Mouse (Mus musculus) ES-Bruce4 (cell line): ENCODE measurements around the gene Inafm1. TPM values are rescaled to one million over a fixed set of nuclear protein-coding genes. Genes with fewer than 3 reads are reported as not detected.

Source experiments
- H3K27ac ChIP-seq: 2 replicates; pipeline ENCODE4 v1.5.1; 2012; ENCODE audit warnings: low read length, inconsistent platforms; ENCODE audit not compliant: insufficient read depth
- H3K27me3 ChIP-seq: 2 replicates; pipeline ENCODE4 v1.6.1; 2012; ENCODE audit warnings: mild to moderate bottlenecking, low read length, inconsistent platforms; ENCODE audit not compliant: control insufficient read depth, poor library complexity, insufficient read depth, severe bottlenecking
- H3K36me3 ChIP-seq: 2 replicates; pipeline ENCODE4 v1.6.1; 2012; ENCODE audit warnings: inconsistent platforms, mild to moderate bottlenecking, low read length, moderate library complexity; ENCODE audit not compliant: control insufficient read depth, poor library complexity, insufficient read depth, severe bottlenecking
- H3K4me1 ChIP-seq: one replicate; pipeline ENCODE4 v1.8.1; 2011; ENCODE audit warnings: low read length; ENCODE audit not compliant: control insufficient read depth, insufficient read depth
- H3K4me3 ChIP-seq: 2 replicates; pipeline ENCODE4 v1.5.1; 2011; ENCODE audit warnings: low read depth, mild to moderate bottlenecking, low read length
- H3K9ac ChIP-seq: 2 replicates; pipeline ENCODE4 v1.6.1; 2012; ENCODE audit warnings: low read depth, mild to moderate bottlenecking, inconsistent platforms; ENCODE audit not compliant: poor library complexity, severe bottlenecking
- H3K9me3 ChIP-seq: replicated peaks from 2 replicates; pipeline ENCODE4 v1.6.1; 2012; ENCODE audit warnings: mild to moderate bottlenecking, low read length, inconsistent platforms; ENCODE audit not compliant: control insufficient read depth, poor library complexity, insufficient read depth, severe bottlenecking
- CTCF ChIP-seq: IDR thresholded peaks from one replicate; pipeline ENCODE4 v1.8.1; 2011; ENCODE audit warnings: low read depth, low read length
- EP300 ChIP-seq: IDR thresholded peaks from 2 replicates; pipeline ENCODE4 v1.6.1; 2011; ENCODE audit warnings: low read depth, low read length; ENCODE audit not compliant: insufficient read depth
- POLR2A ChIP-seq: IDR thresholded peaks from one replicate; pipeline ENCODE4 v1.8.1; 2011; ENCODE audit warnings: low read length; ENCODE audit not compliant: insufficient read depth
- polyA plus RNA-seq: library from polyadenylated mRNA; stranded (reverse); fragments of >200 nt; gene quantifications from 2 replicates; pipeline ENCODE4 v1.2.4, GENCODE M21; 2011; ENCODE audit warnings: low read depth; ENCODE audit not compliant: missing spikeins, insufficient read depth, insufficient read length

Gene Inafm1
- 3.3 and 4.6 TPM in 2 replicates for polyA plus RNA-seq

- Histone ChIP-seq H3K36me3 (0 out of 2 replicates have a peak, but pooled peaks cover 3% of the 10 kb centered on the region), H3K4me3 (peak within 1 kb of the TSS; percentile 86), H3K27ac (0 out of 2 replicates have a peak within 1 kb of the TSS, but pooled peaks have one; percentile 30), H3K27me3 (no peaks in the 10 kb centered on the region), H3K4me1 (no peaks in the 10 kb centered on the region), H3K9me3 (no peaks in the 10 kb centered on the region), H3K9ac (peak within 1 kb of the TSS; percentile 61)
- TF ChIP-seq POLR2A = no peak
- no peak for TF ChIP-seq CTCF
- no peak for TF ChIP-seq EP300
Observed at GRCm38 (mm10) chr7:16273081-16273765, at the start of gene Inafm1. Gene Inafm1, minus strand, starts transcription at chr7:16273617.

GRCm38 (mm10) chr7:16320479-16320878 is 47.1 kb upstream of the Inafm1 start:
- Histone ChIP-seq H3K36me3 (peaks cover 28% of the 10 kb centered on the region), H3K4me1 (no peaks in the 10 kb centered on the region), H3K9me3 (no peaks in the 10 kb centered on the region), H3K4me3 (no peak overlapping the region), H3K27ac (no peak overlapping the region), H3K27me3 (no peaks in the 10 kb centered on the region), H3K9ac (no peak overlapping the region)
- TF ChIP-seq POLR2A = no peak
- TF ChIP-seq CTCF = no peak
- no peak for TF ChIP-seq EP300

GRCm38 (mm10) chr7:16319216-16319615 is 45.8 kb upstream of the Inafm1 start:
- Histone ChIP-seq H3K27ac (no peak overlapping the region), H3K27me3 (no peaks in the 10 kb centered on the region), H3K9ac (no peak overlapping the region), H3K9me3 (no peaks in the 10 kb centered on the region), H3K4me3 (no peak overlapping the region), H3K4me1 (no peaks in the 10 kb centered on the region), H3K36me3 (peaks cover 26% of the 10 kb centered on the region)
- TF ChIP-seq EP300 = no peak
- TF ChIP-seq CTCF = no peak
- TF ChIP-seq POLR2A = no peak

DNA sequence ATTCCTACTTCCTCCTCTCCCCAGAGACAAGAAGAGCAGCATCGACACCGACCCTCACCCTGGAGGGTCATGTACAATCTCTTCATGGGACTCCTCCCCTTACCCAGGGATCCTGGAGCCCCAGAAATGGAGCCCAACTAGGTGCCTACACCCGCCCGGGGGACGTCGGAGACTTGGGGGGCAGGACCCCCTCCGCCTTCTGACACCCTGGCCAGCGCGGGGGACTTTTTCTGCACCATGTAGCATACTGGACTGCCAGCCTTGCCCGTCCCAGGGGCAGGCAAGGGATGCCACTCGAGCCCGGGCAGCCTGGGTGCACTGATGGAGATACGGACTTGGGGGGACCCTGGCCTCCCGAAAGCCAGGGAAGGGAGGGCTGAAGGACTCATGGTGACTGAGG is 43.7 kb upstream of the Inafm1 start:
- no peaks in the 10 kb centered on the region for H3K4me1 ChIP-seq
- H3K36me3 ChIP-seq = peaks cover 26% of the 10 kb centered on the region
- no peak for TF ChIP-seq POLR2A
- TF ChIP-seq CTCF = no peak
- no peak for TF ChIP-seq EP300
- H3K27ac ChIP-seq = 0 out of 2 replicates have a peak overlapping the region, but pooled peaks have one; percentile 25
- no peaks in the 10 kb centered on the region for H3K9me3 ChIP-seq
- H3K4me3 ChIP-seq = no peak overlapping the region
- H3K27me3 ChIP-seq = no peaks in the 10 kb centered on the region
- peak overlapping the region; percentile 12; the same call in 1 of the 2 replicates for H3K9ac ChIP-seq

DNA sequence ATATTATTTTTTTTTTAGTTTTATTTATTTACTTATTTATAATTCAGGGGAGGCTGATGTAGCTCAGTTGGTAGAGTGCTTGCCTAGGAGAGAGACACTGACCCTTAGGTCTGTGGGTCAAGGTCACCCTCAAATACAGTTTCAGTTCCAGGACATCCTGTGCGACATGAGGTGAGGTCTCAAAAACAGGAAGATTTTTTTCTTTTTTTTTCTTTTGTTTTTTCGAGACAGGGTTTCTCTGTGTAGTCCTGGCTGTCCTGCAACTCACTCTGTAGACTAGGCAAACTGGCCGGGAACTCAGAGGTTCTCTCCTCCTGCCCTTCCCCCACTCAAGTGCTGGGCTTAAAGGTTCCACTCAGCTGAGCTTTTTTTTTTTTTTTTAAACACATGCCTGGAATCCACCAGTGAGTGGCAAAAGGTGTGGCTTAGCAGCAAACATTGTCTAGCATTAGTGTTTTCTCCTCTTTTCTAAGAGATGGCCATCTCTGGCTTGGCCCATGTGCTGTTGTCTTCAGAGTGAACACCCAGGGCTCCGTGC is 41.9 kb upstream of the Inafm1 start:
- Histone ChIP-seq H3K36me3 (peaks cover 26% of the 10 kb centered on the region), H3K9me3 (no peaks in the 10 kb centered on the region), H3K4me1 (no peaks in the 10 kb centered on the region), H3K4me3 (no peak overlapping the region), H3K9ac (no peak overlapping the region), H3K27ac (no peak overlapping the region), H3K27me3 (no peaks in the 10 kb centered on the region)
- TF ChIP-seq EP300 = no peak
- no peak for TF ChIP-seq POLR2A
- no peak for TF ChIP-seq CTCF

GRCm38 (mm10) chr7:16314221-16314775 is 40.9 kb upstream of the Inafm1 start:
- Histone ChIP-seq H3K4me1 (no peaks in the 10 kb centered on the region), H3K4me3 (peak overlapping the region; percentile 54), H3K9ac (peak overlapping the region; percentile 62), H3K9me3 (no peaks in the 10 kb centered on the region), H3K27me3 (no peaks in the 10 kb centered on the region), H3K27ac (peak overlapping the region; percentile 2), H3K36me3 (peaks cover 26% of the 10 kb centered on the region)
- TF ChIP-seq EP300 (no peak), POLR2A (no peak), CTCF (no peak)
